Mouse (Mus musculus) hindbrain, embryonic 15.5 days (tissue): ENCODE data around the gene Dbr1. TPM values are rescaled to one million over a fixed set of nuclear protein-coding genes. Genes with fewer than 3 reads are reported as not detected.

Experiments
- ATAC-seq: fragments of 200-750 bp; cut with Nextera tagmentation; 2 replicates; pipeline ENCODE4 v1.8.0; 2017; ENCODE audit warnings: low read depth, moderate number of reproducible peaks, moderate TSS enrichment; ENCODE audit not compliant: low FRiP score
- H3K27ac ChIP-seq: fragments of 300-500 bp; sonication (generic); replicated peaks from 2 replicates; pipeline ENCODE4 v1.5.1; 2015; ENCODE audit warnings: mild to moderate bottlenecking, inconsistent platforms
- H3K27me3 ChIP-seq: fragments of 300-500 bp; sonication (generic); 2 replicates; pipeline ENCODE4 v1.6.1; 2015; ENCODE audit warnings: control low read depth, inconsistent platforms
- H3K36me3 ChIP-seq: fragments of 300-500 bp; sonication (generic); 2 replicates; pipeline ENCODE4 v1.6.1; 2015; ENCODE audit warnings: control low read depth, inconsistent platforms
- H3K4me1 ChIP-seq: fragments of 300-500 bp; sonication (generic); replicated peaks from 2 replicates; pipeline ENCODE4 v1.6.1; 2015; ENCODE audit warnings: control low read depth, inconsistent platforms
- H3K4me2 ChIP-seq: fragments of 300-500 bp; sonication (generic); 2 replicates; pipeline ENCODE4 v1.6.1; 2015; ENCODE audit warnings: moderate library complexity, mild to moderate bottlenecking, inconsistent platforms
- H3K4me3 ChIP-seq: fragments of 300-500 bp; sonication (generic); 2 replicates; pipeline ENCODE4 v1.5.1; 2015; ENCODE audit warnings: mild to moderate bottlenecking, inconsistent platforms
- H3K9ac ChIP-seq: fragments of 300-500 bp; sonication (generic); 2 replicates; pipeline ENCODE4 v1.6.1; 2015; ENCODE audit warnings: inconsistent platforms
- H3K9me3 ChIP-seq: fragments of 300-500 bp; sonication (generic); 2 replicates; pipeline ENCODE4 v1.6.1; 2016; ENCODE audit warnings: control low read depth, inconsistent platforms
- WGBS: fragments of 180-500 bp; shearing (Covaris S2); methylation state at CpG from one replicate; pipeline ENCODE4 v1.1.7; 2015; 5-methylcytosine and 5-hydroxymethylcytosine counted together
- polyA plus RNA-seq: library from polyadenylated mRNA; unstranded; fragments of >200 nt; fragmentation: Nextera tagmentation; extraction: Ambion mirVana; gene quantifications from 2 replicates; pipeline ENCODE4 v1.2.1, GENCODE M21; 2015

Gene Dbr1
- polyA plus RNA-seq, result 23.0 and 24.2 TPM in 2 replicates

- H3K27me3 ChIP-seq, result peaks cover 5% of the 10 kb centered on the region; the same call in 1 of the 2 replicates
- no peaks in the 10 kb centered on the region for H3K36me3 ChIP-seq
- H3K9ac ChIP-seq, result peak within 1 kb of the TSS; percentile 92
- no peaks in the 10 kb centered on the region for H3K9me3 ChIP-seq
- under 1% methylated on average over 57 of the region's 57 CpGs for WGBS
- peak within 1 kb of the TSS; percentile 84 for H3K27ac ChIP-seq
- peak within 1 kb of the TSS; percentile 82 for H3K4me3 ChIP-seq
- H3K4me2 ChIP-seq, result peak within 1 kb of the TSS; percentile 77
- peaks cover 14% of the 10 kb centered on the region for H3K4me1 ChIP-seq
- ATAC-seq, result peak; percentile 95
Measured at GRCm38 (mm10) chr9:99575677-99576480, at the start of gene Dbr1. TSS of gene Dbr1 (plus strand) at chr9:99575799.

GRCm38 (mm10) chr9:99531865-99532264 lies 43.7 kb upstream of the Dbr1 start:
- Histone ChIP-seq H3K36me3 (peaks cover 59% of the 10 kb centered on the region), H3K4me2 (no peak overlapping the region), H3K4me3 (no peak overlapping the region), H3K4me1 (no peaks in the 10 kb centered on the region), H3K27ac (no peak overlapping the region), H3K9ac (no peak overlapping the region), H3K9me3 (no peaks in the 10 kb centered on the region), H3K27me3 (no peaks in the 10 kb centered on the region)
- ATAC-seq, result no peak
- 98% methylated on average over 1 of the region's 1 CpGs for WGBS

GRCm38 (mm10) chr9:99546259-99546658 lies 29.3 kb upstream of the Dbr1 start:
- Histone ChIP-seq H3K4me3 (no peak overlapping the region), H3K9ac (no peak overlapping the region), H3K27ac (no peak overlapping the region), H3K27me3 (no peaks in the 10 kb centered on the region), H3K9me3 (no peaks in the 10 kb centered on the region), H3K4me1 (no peaks in the 10 kb centered on the region), H3K36me3 (no peaks in the 10 kb centered on the region), H3K4me2 (no peak overlapping the region)
- 100% methylated on average over 1 of the region's 1 CpGs for WGBS
- no peak for ATAC-seq

- 94% methylated on average over 2 of the region's 2 CpGs for WGBS
Measured at GRCm38 (mm10) chr9:99552068-99552467, 23.5 kb upstream of the Dbr1 start.

GRCm38 (mm10) chr9:99553049-99553448 lies 22.6 kb upstream of the Dbr1 start:
- no peak for ATAC-seq
- no peak overlapping the region for H3K4me2 ChIP-seq

More at GRCm38 (mm10) chr9:99552068-99552467, 23.5 kb upstream of the Dbr1 start:
- H3K4me2 ChIP-seq, result no peak overlapping the region
- H3K27ac ChIP-seq, result no peak overlapping the region
- no peak overlapping the region for H3K9ac ChIP-seq
- H3K4me3 ChIP-seq, result no peak overlapping the region
- no peaks in the 10 kb centered on the region for H3K36me3 ChIP-seq
- H3K27me3 ChIP-seq, result no peaks in the 10 kb centered on the region
- H3K4me1 ChIP-seq, result no peaks in the 10 kb centered on the region
- no peaks in the 10 kb centered on the region for H3K9me3 ChIP-seq
- no peak for ATAC-seq

GRCm38 (mm10) chr9:99554052-99554451 lies 21.5 kb upstream of the Dbr1 start:
- Histone ChIP-seq H3K9ac (no peak overlapping the region), H3K36me3 (no peaks in the 10 kb centered on the region), H3K27ac (no peak overlapping the region), H3K4me2 (no peak overlapping the region), H3K4me3 (no peak overlapping the region), H3K27me3 (no peaks in the 10 kb centered on the region), H3K9me3 (no peaks in the 10 kb centered on the region), H3K4me1 (no peaks in the 10 kb centered on the region)
- ATAC-seq, result no peak

More at GRCm38 (mm10) chr9:99553049-99553448, 22.6 kb upstream of the Dbr1 start:
- H3K36me3 ChIP-seq, result no peaks in the 10 kb centered on the region
- no peak overlapping the region for H3K4me3 ChIP-seq
- H3K27ac ChIP-seq, result no peak overlapping the region
- 84% methylated on average over 2 of the region's 2 CpGs for WGBS
- no peak overlapping the region for H3K9ac ChIP-seq
- no peaks in the 10 kb centered on the region for H3K9me3 ChIP-seq
- no peaks in the 10 kb centered on the region for H3K27me3 ChIP-seq
- no peaks in the 10 kb centered on the region for H3K4me1 ChIP-seq

- no peak overlapping the region for H3K4me3 ChIP-seq
- no peaks in the 10 kb centered on the region for H3K27me3 ChIP-seq
- no peak overlapping the region for H3K27ac ChIP-seq
- H3K36me3 ChIP-seq, result no peaks in the 10 kb centered on the region
- H3K4me1 ChIP-seq, result no peaks in the 10 kb centered on the region
- H3K4me2 ChIP-seq, result no peak overlapping the region
- WGBS, result 96% methylated on average over 3 of the region's 3 CpGs
- no peak overlapping the region for H3K9ac ChIP-seq
- ATAC-seq, result no peak
- no peaks in the 10 kb centered on the region for H3K9me3 ChIP-seq
Measured at GRCm38 (mm10) chr9:99555253-99555652, 20.3 kb upstream of the Dbr1 start.

- ATAC-seq, result no peak
- 88% methylated on average over 8 of the region's 8 CpGs for WGBS
- no peaks in the 10 kb centered on the region for H3K36me3 ChIP-seq
Measured at GRCm38 (mm10) chr9:99557580-99558300, 17.9 kb upstream of the Dbr1 start.

GRCm38 (mm10) chr9:99558824-99559556 lies 16.6 kb upstream of the Dbr1 start:
- no peak overlapping the region for H3K9ac ChIP-seq

More at GRCm38 (mm10) chr9:99557580-99558300, 17.9 kb upstream of the Dbr1 start:
- H3K27ac ChIP-seq, result no peak overlapping the region
- H3K9me3 ChIP-seq, result no peaks in the 10 kb centered on the region
- H3K9ac ChIP-seq, result no peak overlapping the region
- H3K4me3 ChIP-seq, result no peak overlapping the region
- no peaks in the 10 kb centered on the region for H3K4me1 ChIP-seq
- no peak overlapping the region for H3K4me2 ChIP-seq
- H3K27me3 ChIP-seq, result no peaks in the 10 kb centered on the region

GRCm38 (mm10) chr9:99559557-99559904 lies 16.1 kb upstream of the Dbr1 start:
- H3K9me3 ChIP-seq, result no peaks in the 10 kb centered on the region
- no peak overlapping the region for H3K4me2 ChIP-seq
- H3K4me1 ChIP-seq, result no peaks in the 10 kb centered on the region; the same call in 1 of the 2 replicates
- no peak overlapping the region for H3K9ac ChIP-seq
- no peak overlapping the region for H3K27ac ChIP-seq
- H3K36me3 ChIP-seq, result no peaks in the 10 kb centered on the region
- ATAC-seq, result no peak
- H3K4me3 ChIP-seq, result no peak overlapping the region
- no peaks in the 10 kb centered on the region for H3K27me3 ChIP-seq

More at GRCm38 (mm10) chr9:99558824-99559556, 16.6 kb upstream of the Dbr1 start:
- no peaks in the 10 kb centered on the region for H3K9me3 ChIP-seq
- no peak for ATAC-seq
- H3K27me3 ChIP-seq, result no peaks in the 10 kb centered on the region
- no peak overlapping the region for H3K4me2 ChIP-seq
- WGBS, result 95% methylated on average over 7 of the region's 7 CpGs
- H3K4me1 ChIP-seq, result no peaks in the 10 kb centered on the region; the same call in 1 of the 2 replicates
- H3K27ac ChIP-seq, result no peak overlapping the region
- H3K36me3 ChIP-seq, result no peaks in the 10 kb centered on the region
- H3K4me3 ChIP-seq, result no peak overlapping the region

GRCm38 (mm10) chr9:99560389-99560788 lies 15.2 kb upstream of the Dbr1 start:
- ATAC-seq, result no peak

GRCm38 (mm10) chr9:99563714-99564113 lies 11.9 kb upstream of the Dbr1 start:
- H3K4me1 ChIP-seq, result peaks cover 25% of the 10 kb centered on the region
- H3K4me2 ChIP-seq, result no peak overlapping the region
- 33% methylated on average over 11 of the region's 11 CpGs for WGBS
- no peak overlapping the region for H3K9ac ChIP-seq
- no peaks in the 10 kb centered on the region for H3K9me3 ChIP-seq
- no peak overlapping the region for H3K27ac ChIP-seq
- H3K4me3 ChIP-seq, result no peak overlapping the region
- no peaks in the 10 kb centered on the region for H3K27me3 ChIP-seq
- no peaks in the 10 kb centered on the region for H3K36me3 ChIP-seq
- ATAC-seq, result no peak

More at GRCm38 (mm10) chr9:99560389-99560788, 15.2 kb upstream of the Dbr1 start:
- Histone ChIP-seq H3K4me3 (no peak overlapping the region), H3K4me1 (peaks cover 4% of the 10 kb centered on the region), H3K36me3 (no peaks in the 10 kb centered on the region), H3K27ac (no peak overlapping the region), H3K9ac (no peak overlapping the region), H3K9me3 (no peaks in the 10 kb centered on the region), H3K27me3 (no peaks in the 10 kb centered on the region), H3K4me2 (no peak overlapping the region)
- 93% methylated on average over 3 of the region's 3 CpGs for WGBS
